Mouse (Mus musculus) liver, postnatal 0 days (tissue): ENCODE data around the gene Hivep3. TPM values are rescaled to one million over a fixed set of nuclear protein-coding genes. Genes with fewer than 3 reads are reported as not detected.
A peak's percentile ranks its signal among the peaks of the same experiment; 100 is the strongest.

ENCODE experiments used
- ATAC-seq: fragments of 200-750 bp; cut with Nextera tagmentation; 2 replicates; pipeline ENCODE4 v1.8.0; 2017; ENCODE audit warnings: mild to moderate bottlenecking, moderate library complexity
- DNase-seq: peaks from one replicate; pipeline ENCODE4 v3.0.0-alpha.2; 2016
- H3K27ac ChIP-seq: fragments of 300-500 bp; sonication (generic); 2 replicates; pipeline ENCODE4 v1.5.1; 2014; ENCODE audit warnings: antibody characterized with exemption, moderate library complexity, mild to moderate bottlenecking, low read depth
- H3K27me3 ChIP-seq: fragments of 300-500 bp; sonication (generic); 2 replicates; pipeline ENCODE4 v1.6.1; 2014; ENCODE audit warnings: low read length, control low read depth, mixed read lengths; ENCODE audit not compliant: insufficient read depth
- H3K36me3 ChIP-seq: fragments of 300-500 bp; sonication (generic); replicated peaks from 2 replicates; pipeline ENCODE4 v1.6.1; 2014; ENCODE audit warnings: mild to moderate bottlenecking, control low read depth, low read length, moderate library complexity, mixed read lengths; ENCODE audit not compliant: insufficient read depth
- H3K4me1 ChIP-seq: fragments of 300-500 bp; sonication (generic); 2 replicates; pipeline ENCODE4 v1.6.1; 2014; ENCODE audit warnings: antibody characterized with exemption, mild to moderate bottlenecking, control low read depth; ENCODE audit not compliant: insufficient read depth
- H3K4me2 ChIP-seq: fragments of 300-500 bp; sonication (generic); 2 replicates; pipeline ENCODE4 v1.6.1; 2014; ENCODE audit warnings: low read depth, mild to moderate bottlenecking, low read length, moderate library complexity, mixed read lengths
- H3K4me3 ChIP-seq: fragments of 300-500 bp; sonication (generic); 2 replicates; pipeline ENCODE4 v1.5.1; 2014; ENCODE audit warnings: low read depth, low read length
- H3K9ac ChIP-seq: fragments of 300-500 bp; sonication (generic); replicated peaks from 2 replicates; pipeline ENCODE4 v1.6.1; 2014; ENCODE audit warnings: mild to moderate bottlenecking, moderate library complexity
- H3K9me3 ChIP-seq: fragments of 300-500 bp; sonication (generic); 2 replicates; pipeline ENCODE4 v1.6.1; 2016; ENCODE audit warnings: mild to moderate bottlenecking, control low read depth, low read length, mixed read lengths
- CTCF ChIP-seq: sonication (generic); IDR thresholded peaks from 2 replicates; pipeline ENCODE4 v1.5.1; 2016; ENCODE audit warnings: antibody characterized with exemption, low read depth
- EP300 ChIP-seq: IDR thresholded peaks from 2 replicates; pipeline ENCODE4 v1.6.1; 2016; ENCODE audit warnings: antibody characterized with exemption, low read depth, mild to moderate bottlenecking
- WGBS: fragments of 180-500 bp; shearing (Covaris S2); extraction: QIAGEN DNeasy Blood & Tissue Kit; methylation state at CpG from one replicate; pipeline ENCODE4 v1.1.7; 2014; ENCODE audit not compliant: insufficient replicate concordance; 5-methylcytosine and 5-hydroxymethylcytosine counted together
- polyA plus RNA-seq: library from polyadenylated mRNA; unstranded; fragments of >200 nt; fragmentation: Nextera tagmentation; extraction: Ambion mirVana; gene quantifications from 2 replicates; pipeline ENCODE4 v1.2.1, GENCODE M21; 2015

Gene Hivep3
- polyA plus RNA-seq, 1 experiment from 2014 or later: 3.8 TPM

- 69% methylated on average over 8 of the region's 8 CpGs for WGBS
- Histone ChIP-seq H3K4me3 (no peak overlapping the region), H3K9me3 (no peaks in the 10 kb centered on the region), H3K36me3 (no peaks in the 10 kb centered on the region), H3K27ac (no peak overlapping the region), H3K4me2 (no peak overlapping the region), H3K9ac (no peak overlapping the region), H3K4me1 (no peaks in the 10 kb centered on the region), H3K27me3 (no peaks in the 10 kb centered on the region)
- TF ChIP-seq EP300 (no peak), CTCF (no peak)
- ATAC-seq (no peak), DNase-seq (peak; percentile 49)
Observed at GRCm38 (mm10) chr4:119852483-119852882, 118.9 kb downstream of the Hivep3 start.

DNA sequence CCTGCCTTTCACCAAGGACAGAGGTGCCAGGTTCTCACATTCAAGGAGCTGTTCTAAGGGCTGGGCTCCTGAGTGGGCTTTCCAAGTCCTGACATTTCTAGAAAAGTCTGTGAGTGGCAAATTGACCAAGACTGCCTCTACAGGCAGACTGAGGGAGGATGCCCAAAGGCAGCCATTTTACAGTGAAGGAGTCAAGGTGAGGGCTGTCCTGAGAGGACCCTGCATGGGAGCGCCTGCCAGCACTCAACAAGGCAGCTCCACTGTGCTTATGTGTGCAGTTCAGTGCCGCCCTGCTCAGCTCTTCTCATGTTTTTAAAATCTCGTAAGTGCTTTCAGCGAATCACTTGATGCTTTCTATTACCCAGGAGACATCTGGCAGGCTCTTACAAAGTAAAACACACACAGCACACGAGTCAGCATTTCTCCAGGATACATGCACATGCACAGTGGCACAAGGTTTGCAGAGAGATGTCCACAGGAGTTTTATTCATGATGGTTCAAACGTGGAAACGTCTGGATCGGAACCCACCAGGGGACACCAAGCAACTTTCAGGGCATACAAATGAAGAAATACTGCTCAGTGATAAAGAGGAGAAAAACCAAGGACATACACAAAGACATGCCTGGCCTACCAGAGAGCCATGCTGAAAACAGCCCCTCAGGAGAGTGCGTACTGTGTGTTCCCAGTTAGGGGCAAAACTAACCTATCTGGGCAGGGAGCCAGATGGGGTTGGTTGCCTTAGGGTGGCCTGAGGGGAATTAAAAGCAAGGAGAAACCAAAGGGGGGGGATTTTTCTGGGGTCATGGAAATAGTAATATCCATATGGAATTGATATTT is 120.9 kb downstream of the Hivep3 start:
- Histone ChIP-seq H3K9ac (no peak overlapping the region), H3K27ac (no peak overlapping the region), H3K4me2 (no peak overlapping the region), H3K9me3 (no peaks in the 10 kb centered on the region), H3K27me3 (no peaks in the 10 kb centered on the region), H3K4me3 (no peak overlapping the region), H3K4me1 (no peaks in the 10 kb centered on the region), H3K36me3 (no peaks in the 10 kb centered on the region)
- 78% methylated on average over 9 of the region's 9 CpGs for WGBS
- no peak for DNase-seq
- ATAC-seq: no peak
- TF ChIP-seq EP300: no peak
- no peak for TF ChIP-seq CTCF

GRCm38 (mm10) chr4:119859454-119859853 is 125.9 kb downstream of the Hivep3 start:
- Histone ChIP-seq H3K4me1 (no peaks in the 10 kb centered on the region), H3K9me3 (no peaks in the 10 kb centered on the region), H3K27ac (no peak overlapping the region), H3K4me2 (no peak overlapping the region), H3K27me3 (no peaks in the 10 kb centered on the region), H3K9ac (no peak overlapping the region), H3K36me3 (no peaks in the 10 kb centered on the region), H3K4me3 (no peak overlapping the region)
- DNase-seq (no peak), ATAC-seq (no peak)
- TF ChIP-seq CTCF: no peak
- no peak for TF ChIP-seq EP300
- WGBS: 44% methylated on average over 4 of the region's 4 CpGs

GRCm38 (mm10) chr4:119861001-119861400 is 127.4 kb downstream of the Hivep3 start:
- 69% methylated on average over 4 of the region's 4 CpGs for WGBS
- Histone ChIP-seq H3K36me3 (no peaks in the 10 kb centered on the region), H3K4me1 (no peaks in the 10 kb centered on the region), H3K4me2 (no peak overlapping the region), H3K9me3 (no peaks in the 10 kb centered on the region), H3K4me3 (no peak overlapping the region), H3K9ac (no peak overlapping the region), H3K27me3 (no peaks in the 10 kb centered on the region), H3K27ac (no peak overlapping the region)
- ATAC-seq (no peak), DNase-seq (no peak)
- TF ChIP-seq EP300 (no peak), CTCF (no peak)

DNA sequence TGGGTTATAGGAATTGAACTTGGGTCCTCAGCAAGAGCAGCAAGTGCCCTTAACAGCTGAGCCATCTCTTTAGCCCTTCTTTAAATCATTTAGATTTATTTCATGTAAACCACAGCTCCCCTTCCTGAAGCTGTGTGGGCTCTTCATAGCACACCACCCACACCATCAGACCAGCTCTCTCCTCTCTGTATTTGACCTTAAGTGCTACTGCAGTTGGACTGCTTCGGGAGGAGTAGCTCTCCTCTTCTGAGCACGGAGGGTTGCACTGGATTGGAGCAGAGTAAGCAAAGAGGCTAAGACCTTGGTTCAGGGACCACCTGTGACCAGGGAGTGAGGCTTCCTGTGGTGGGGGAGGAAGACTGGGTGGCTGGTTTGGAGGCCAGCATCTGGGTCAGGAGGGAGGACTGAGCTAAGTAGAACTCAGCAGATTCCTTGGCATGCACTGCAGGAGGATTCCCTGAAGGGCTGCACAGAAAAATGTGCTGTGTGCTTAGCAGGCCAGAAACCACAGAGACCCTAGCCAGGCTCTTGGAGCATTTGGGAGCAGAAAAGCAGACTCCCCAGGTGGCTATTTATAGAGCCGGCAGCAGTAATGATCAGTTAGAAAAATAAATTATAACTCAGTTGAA is 132.4 kb downstream of the Hivep3 start:
- Histone ChIP-seq H3K9ac (no peak overlapping the region), H3K4me1 (no peaks in the 10 kb centered on the region), H3K4me3 (no peak overlapping the region), H3K9me3 (no peaks in the 10 kb centered on the region), H3K27me3 (no peaks in the 10 kb centered on the region), H3K4me2 (no peak overlapping the region), H3K36me3 (no peaks in the 10 kb centered on the region), H3K27ac (no peak overlapping the region)
- DNase-seq: no peak
- 64% methylated on average over 3 of the region's 3 CpGs for WGBS
- ATAC-seq: no peak
- TF ChIP-seq EP300 (no peak), CTCF (no peak)

- TF ChIP-seq EP300 (no peak), CTCF (no peak)
- Histone ChIP-seq H3K36me3 (no peaks in the 10 kb centered on the region), H3K27ac (no peak overlapping the region), H3K27me3 (no peaks in the 10 kb centered on the region), H3K9me3 (no peaks in the 10 kb centered on the region), H3K9ac (no peak overlapping the region), H3K4me2 (no peak overlapping the region), H3K4me1 (no peaks in the 10 kb centered on the region), H3K4me3 (no peak overlapping the region)
- 82% methylated on average over 3 of the region's 3 CpGs for WGBS
- DNase-seq: no peak
- ATAC-seq: no peak
Observed at GRCm38 (mm10) chr4:119867132-119867531, 133.5 kb downstream of the Hivep3 start.
